Mouse (Mus musculus) liver, embryonic 13.5 days (tissue): ENCODE measurements around the gene Gucy2c. TPM values are rescaled to one million over a fixed set of nuclear protein-coding genes. Genes with fewer than 3 reads are reported as not detected.
"Not testable (repeated sequence)": the region's sequence is repeated elsewhere in the genome, so short reads cannot be mapped to it uniquely, and the experiment has no call there.

ENCODE experiments used
- ATAC-seq: fragments of 200-750 bp; cut with Nextera tagmentation; 2 replicates; pipeline ENCODE4 v1.8.0; 2017; ENCODE audit warnings: low read depth, mild to moderate bottlenecking, moderate number of reproducible peaks, moderate library complexity
- DNase-seq: peaks from one replicate; pipeline ENCODE4 v3.0.0; 2022
- H3K27ac ChIP-seq: fragments of 300-500 bp; sonication (generic); 2 replicates; pipeline ENCODE4 v1.5.1; 2015; ENCODE audit warnings: moderate library complexity, mild to moderate bottlenecking, inconsistent platforms
- H3K27me3 ChIP-seq: fragments of 300-500 bp; sonication (generic); 2 replicates; pipeline ENCODE4 v1.6.1; 2015; ENCODE audit warnings: mild to moderate bottlenecking, inconsistent platforms
- H3K36me3 ChIP-seq: fragments of 300-500 bp; sonication (generic); 2 replicates; pipeline ENCODE4 v1.6.1; 2015; ENCODE audit warnings: mild to moderate bottlenecking, inconsistent platforms
- H3K4me1 ChIP-seq: fragments of 300-500 bp; sonication (generic); replicated peaks from 2 replicates; pipeline ENCODE4 v1.6.1; 2015; ENCODE audit warnings: inconsistent platforms
- H3K4me2 ChIP-seq: fragments of 300-500 bp; sonication (generic); 2 replicates; pipeline ENCODE4 v1.6.1; 2015; ENCODE audit warnings: inconsistent platforms, mild to moderate bottlenecking, moderate library complexity
- H3K4me3 ChIP-seq: fragments of 300-500 bp; sonication (generic); replicated peaks from 2 replicates; pipeline ENCODE4 v1.5.1; 2015; ENCODE audit warnings: mild to moderate bottlenecking, inconsistent platforms
- H3K9ac ChIP-seq: fragments of 300-500 bp; sonication (generic); 2 replicates; pipeline ENCODE4 v1.6.1; 2015; ENCODE audit warnings: mild to moderate bottlenecking, inconsistent platforms
- H3K9me3 ChIP-seq: fragments of 300-500 bp; sonication (generic); replicated peaks from 2 replicates; pipeline ENCODE4 v1.6.1; 2016; ENCODE audit warnings: inconsistent platforms
- WGBS: fragments of 180-500 bp; shearing (Covaris S2); methylation state at CpG from one replicate; pipeline ENCODE4 v1.1.7; 2015; ENCODE audit not compliant: insufficient replicate concordance; 5-methylcytosine and 5-hydroxymethylcytosine counted together
- polyA plus RNA-seq: library from polyadenylated mRNA; unstranded; fragments of >200 nt; fragmentation: Nextera tagmentation; extraction: Ambion mirVana; gene quantifications from 2 replicates; pipeline ENCODE4 v1.2.1, GENCODE M21; 2015

Gene Gucy2c
- polyA plus RNA-seq, 1 experiment from 2014 or later, result 0.08 TPM

DNA sequence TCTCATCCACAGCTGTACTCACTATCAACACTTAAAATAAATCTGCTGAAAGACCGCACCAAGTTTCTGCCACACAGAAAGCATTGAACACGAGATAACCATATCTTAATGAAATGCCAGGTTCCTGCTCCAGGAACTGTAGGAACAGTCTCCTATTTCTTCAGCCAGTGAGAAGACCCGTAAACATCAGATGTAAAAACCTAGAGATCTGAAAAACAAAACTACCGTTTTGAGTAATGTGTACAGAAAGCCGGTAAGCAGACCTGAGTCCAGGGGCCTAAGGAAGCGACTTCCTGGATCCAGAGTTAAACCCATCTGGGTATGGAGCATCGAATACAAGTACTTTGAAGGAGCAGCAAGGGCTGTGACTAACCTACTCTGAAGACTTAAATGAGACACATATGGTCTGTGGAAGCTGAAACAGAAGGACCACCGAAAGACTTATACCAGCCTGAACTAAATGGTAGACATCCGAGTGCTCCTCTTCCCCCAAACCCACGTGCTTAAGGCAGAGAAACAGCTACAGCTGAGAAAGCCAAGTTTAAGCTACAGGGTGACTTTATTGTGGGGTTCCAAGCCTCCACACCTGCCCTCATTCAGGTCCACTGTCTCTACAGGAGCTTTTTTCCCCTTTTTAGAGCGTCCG, 21.7 kb upstream of the Gucy2c start:
- Histone ChIP-seq H3K4me3 (peak overlapping the region; percentile 71), H3K27ac (peak overlapping the region; percentile 100), H3K4me1 (peaks cover 73% of the 10 kb centered on the region), H3K27me3 (no peaks in the 10 kb centered on the region), H3K9me3 (no peaks in the 10 kb centered on the region), H3K9ac (peak overlapping the region; percentile 94), H3K36me3 (no peaks in the 10 kb centered on the region), H3K4me2 (peak overlapping the region; percentile 88)
- WGBS, result 4% methylated on average over 12 of the region's 12 CpGs
- ATAC-seq (no peak), DNase-seq (peak; percentile 34)

DNA sequence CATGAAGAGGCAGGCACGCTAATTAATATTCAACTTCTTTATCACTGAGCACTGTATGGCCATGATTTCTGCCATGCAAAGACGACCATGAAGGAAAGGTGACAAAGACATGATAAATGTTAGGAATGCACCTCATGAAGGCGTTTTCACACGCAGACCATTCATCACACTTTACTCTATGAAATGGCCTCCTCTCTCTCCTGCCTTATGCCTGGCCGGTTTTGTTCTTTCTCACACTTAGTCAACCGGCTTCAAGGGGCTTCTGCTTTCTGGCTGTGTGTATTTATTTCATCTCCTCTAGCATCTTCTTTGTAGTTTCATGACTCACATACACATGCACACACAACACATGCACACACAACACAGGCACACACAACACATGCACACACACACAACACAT, 19.7 kb upstream of the Gucy2c start:
- Histone ChIP-seq H3K4me2 (peak overlapping the region; percentile 15), H3K4me1 (peaks cover 70% of the 10 kb centered on the region), H3K4me3 (no peak overlapping the region), H3K9ac (peak overlapping the region; percentile 55), H3K27me3 (no peaks in the 10 kb centered on the region), H3K27ac (peak overlapping the region; percentile 63), H3K9me3 (no peaks in the 10 kb centered on the region), H3K36me3 (no peaks in the 10 kb centered on the region)
- DNase-seq (no peak), ATAC-seq (no peak)
- 69% methylated on average over 6 of the region's 6 CpGs for WGBS

DNA sequence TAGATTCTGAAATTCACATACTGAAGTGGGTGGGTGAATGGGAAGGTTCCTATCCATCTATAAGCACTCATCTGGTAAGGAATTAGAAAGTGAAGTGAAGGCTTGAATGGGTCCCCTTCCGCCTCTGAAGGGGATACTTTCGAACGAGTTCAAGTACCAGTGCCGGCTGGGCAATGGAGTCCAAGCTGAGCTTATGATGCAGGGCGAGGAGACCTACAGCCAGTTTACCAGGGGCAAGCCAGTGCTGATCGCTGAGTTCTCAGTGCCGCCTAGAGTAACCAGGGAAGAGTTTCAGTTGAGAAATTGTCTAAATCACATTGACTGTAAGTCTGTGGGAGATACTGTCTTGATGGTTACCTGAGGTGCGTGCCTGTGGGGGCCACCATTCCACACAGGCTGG, 19.1 kb upstream of the Gucy2c start:
- no peaks in the 10 kb centered on the region for H3K9me3 ChIP-seq
- peaks cover 66% of the 10 kb centered on the region for H3K4me1 ChIP-seq
- no peaks in the 10 kb centered on the region for H3K36me3 ChIP-seq
- no peak overlapping the region for H3K4me3 ChIP-seq
- WGBS, result 85% methylated on average over 8 of the region's 8 CpGs
- no peaks in the 10 kb centered on the region for H3K27me3 ChIP-seq
- H3K9ac ChIP-seq, result peak overlapping the region; percentile 55
- peak overlapping the region; percentile 63 for H3K27ac ChIP-seq
- ATAC-seq (no peak), DNase-seq (no peak)
- peak overlapping the region; percentile 15; the same call in 1 of the 2 replicates for H3K4me2 ChIP-seq

DNA sequence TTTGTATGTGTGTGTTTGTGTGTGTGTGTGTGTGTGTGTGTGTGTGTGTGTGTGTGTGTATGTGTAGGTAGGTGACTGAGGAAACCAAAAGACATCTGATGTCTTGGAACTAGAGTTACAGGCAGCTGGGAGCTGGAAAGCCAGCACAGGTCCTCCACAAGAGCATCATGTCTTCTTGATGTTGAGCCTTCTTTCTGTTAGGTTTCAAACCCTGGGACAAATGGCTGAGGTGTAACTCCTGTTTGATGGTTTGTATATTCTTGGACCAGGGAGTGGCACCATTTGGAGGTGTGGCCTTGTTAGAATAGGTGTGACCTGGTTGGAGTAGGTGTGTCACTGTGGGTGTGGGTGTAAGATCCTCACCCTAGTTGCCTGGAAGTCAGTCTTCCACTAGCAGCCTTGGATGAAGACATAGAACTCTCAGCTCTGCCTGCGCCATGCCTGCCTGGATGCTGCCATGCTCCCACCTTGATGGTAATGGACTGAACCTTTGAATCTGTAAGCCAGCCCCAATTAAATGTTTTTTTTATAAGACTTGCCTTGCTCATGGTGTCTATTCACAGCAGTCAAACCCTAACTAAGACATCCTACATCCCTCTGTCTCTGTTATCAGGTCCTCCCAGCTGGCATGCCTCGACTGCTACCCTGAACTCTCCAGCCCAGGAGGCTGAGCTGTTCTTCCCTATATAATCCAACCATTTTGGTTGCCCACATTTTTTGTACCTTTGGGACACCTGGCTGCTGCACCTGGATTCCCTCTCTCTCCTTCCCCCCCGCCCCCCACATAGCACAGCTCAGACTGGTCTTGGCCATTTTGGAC, 16.5 kb upstream of the Gucy2c start:
- not testable (repeated sequence) for DNase-seq, H3K36me3 ChIP-seq, H3K9me3 ChIP-seq, H3K27me3 ChIP-seq
- Histone ChIP-seq H3K4me1 (peaks cover 69% of the 10 kb centered on the region), H3K4me2 (peak overlapping the region; percentile 57), H3K9ac (peak overlapping the region; percentile 73), H3K27ac (peak overlapping the region; percentile 97), H3K4me3 (peak overlapping the region; percentile 60)
- ATAC-seq, result peak; percentile 97
- 51% methylated on average over 3 of the region's 3 CpGs for WGBS

DNA sequence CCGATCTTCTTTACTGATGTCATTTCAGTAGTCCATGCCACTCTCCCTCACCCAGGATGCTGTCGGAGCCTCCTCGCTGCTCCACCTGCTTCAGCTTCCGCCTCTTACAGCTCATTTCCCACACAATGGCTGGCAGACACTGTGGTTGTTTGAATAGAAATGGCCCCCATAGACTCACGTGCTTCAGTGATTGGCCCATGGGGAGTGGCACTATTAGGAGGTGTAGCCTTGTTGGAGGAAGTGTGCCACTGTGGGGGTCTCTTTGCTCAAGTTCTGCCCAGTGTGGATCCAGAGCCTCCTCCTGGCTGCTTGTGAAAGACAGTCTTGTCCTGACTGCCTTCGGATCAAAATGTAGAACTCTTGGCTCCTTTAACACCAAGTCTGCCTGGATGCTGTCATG, 14.3 kb upstream of the Gucy2c start:
- peaks cover 58% of the 10 kb centered on the region for H3K4me1 ChIP-seq
- ATAC-seq (no peak), DNase-seq (no peak)
- H3K9me3 ChIP-seq, result no peaks in the 10 kb centered on the region
- H3K4me2 ChIP-seq, result no peak overlapping the region
- H3K4me3 ChIP-seq, result no peak overlapping the region
- WGBS, result 68% methylated on average over 6 of the region's 6 CpGs
- peaks cover 19% of the 10 kb centered on the region for H3K27me3 ChIP-seq
- no peak overlapping the region for H3K27ac ChIP-seq
- no peak overlapping the region for H3K9ac ChIP-seq
- no peaks in the 10 kb centered on the region for H3K36me3 ChIP-seq

DNA sequence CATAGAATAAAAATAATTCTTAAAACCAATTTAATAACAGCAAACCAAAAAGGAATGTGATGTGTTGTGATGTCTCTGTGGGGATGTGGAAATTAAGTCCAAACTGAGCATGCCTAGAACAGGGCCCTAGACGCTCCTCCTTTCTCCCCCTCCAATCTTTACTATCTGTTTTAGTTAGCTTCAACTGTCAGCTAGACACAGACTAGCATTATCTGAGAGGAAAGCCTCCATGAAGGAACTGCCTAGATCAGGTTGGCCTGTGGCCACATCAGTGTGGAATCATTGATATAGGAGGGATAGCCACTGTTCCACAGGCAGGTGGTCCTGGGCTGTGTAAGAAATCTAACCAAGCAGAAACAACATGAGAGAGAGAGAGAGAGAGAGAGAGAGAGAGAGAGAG, 13.5 kb upstream of the Gucy2c start:
- 17% methylated on average over 1 of the region's 1 CpGs for WGBS
- Histone ChIP-seq H3K4me2 (0 out of 2 replicates have a peak overlapping the region, but pooled peaks have one; percentile 12), H3K9me3 (no peaks in the 10 kb centered on the region), H3K27ac (no peak overlapping the region; the same call in 1 of the 2 replicates), H3K27me3 (peaks cover 19% of the 10 kb centered on the region), H3K4me1 (peaks cover 51% of the 10 kb centered on the region), H3K36me3 (no peaks in the 10 kb centered on the region), H3K4me3 (no peak overlapping the region), H3K9ac (no peak overlapping the region)
- no peak for DNase-seq
- peak; percentile 19; the same call in 1 of the 2 replicates for ATAC-seq

DNA sequence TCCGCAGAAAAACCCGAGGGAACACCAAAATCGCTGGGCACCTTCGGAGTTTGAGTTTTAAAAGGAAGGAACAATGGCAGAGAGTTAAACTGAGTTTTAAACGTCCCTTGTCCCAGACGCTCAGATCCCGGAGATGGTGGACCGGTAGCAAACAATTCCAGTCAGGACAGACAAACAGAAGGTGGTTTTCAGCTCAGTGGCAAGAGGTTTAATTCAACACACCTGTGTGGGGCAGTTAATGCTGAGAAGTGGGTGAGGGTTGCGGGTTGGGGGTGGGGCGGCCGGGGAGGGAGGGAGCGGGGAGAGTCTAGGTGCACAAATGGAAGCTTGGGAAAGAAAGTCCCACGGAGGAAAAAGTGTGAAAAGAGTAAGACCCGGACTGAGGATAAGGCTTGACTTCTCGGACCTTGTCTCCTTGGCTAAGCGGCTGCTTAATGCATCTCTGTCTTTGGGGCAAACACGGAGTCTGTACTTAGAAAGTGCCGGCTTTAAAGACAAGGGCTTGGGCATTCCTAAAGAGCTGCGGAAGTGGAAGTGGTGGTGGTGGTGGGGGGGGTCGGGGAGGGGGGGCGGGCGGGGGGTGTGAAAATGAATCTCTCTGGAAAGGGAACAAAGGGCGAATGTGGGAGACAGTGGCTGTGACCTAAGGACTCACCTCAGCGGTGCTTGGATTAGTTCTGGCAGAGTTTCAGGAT, 12.4 kb upstream of the Gucy2c start:
- under 1% methylated on average over 24 of the region's 24 CpGs for WGBS
- Histone ChIP-seq H3K4me1 (peaks cover 44% of the 10 kb centered on the region), H3K9ac (peak overlapping the region; percentile 64), H3K9me3 (no peaks in the 10 kb centered on the region), H3K27ac (no peak overlapping the region), H3K36me3 (no peaks in the 10 kb centered on the region), H3K4me3 (peak overlapping the region; percentile 53), H3K4me2 (peak overlapping the region; percentile 73), H3K27me3 (peaks cover 19% of the 10 kb centered on the region)
- DNase-seq (no peak), ATAC-seq (no peak)

DNA sequence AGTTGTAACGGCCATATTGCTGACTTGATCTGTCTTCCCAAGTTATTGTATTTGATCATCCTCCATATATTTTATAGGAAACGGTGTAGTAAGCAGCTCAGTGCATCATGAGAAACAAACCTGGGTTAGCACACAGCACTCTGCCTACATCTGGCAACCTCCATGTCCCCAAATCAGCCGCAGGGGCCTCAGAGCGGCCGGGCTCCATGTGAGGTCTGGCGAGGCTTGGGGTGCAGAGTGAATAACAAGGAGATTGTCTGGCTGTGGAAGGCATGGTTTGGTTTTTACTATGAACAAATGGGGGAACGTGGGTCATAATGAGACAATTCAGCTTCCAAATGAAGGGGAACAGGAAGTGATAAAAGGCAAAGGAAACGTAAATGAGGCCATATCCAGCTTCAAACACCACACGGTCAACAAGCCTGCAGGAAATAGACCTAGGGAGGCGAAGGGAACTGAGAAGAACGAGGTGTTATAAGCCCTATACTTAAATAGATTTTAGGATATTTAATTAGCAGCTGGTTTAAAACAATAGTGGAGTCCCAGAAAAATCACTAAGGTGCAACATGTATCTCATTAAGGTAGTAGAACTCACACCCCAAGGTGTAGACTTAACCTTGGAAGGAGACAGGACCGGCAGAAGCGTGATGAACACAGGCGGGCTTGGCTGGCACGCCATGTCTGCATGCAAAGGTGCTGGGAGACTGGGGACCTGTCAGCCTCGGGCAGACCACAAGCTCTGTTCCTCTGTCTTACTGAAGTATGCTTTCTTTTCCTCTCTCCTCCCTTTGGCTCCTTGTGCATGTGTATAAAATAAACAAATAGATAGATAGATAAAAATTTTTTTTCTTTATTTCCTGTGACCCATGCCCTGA, 11.6 kb upstream of the Gucy2c start:
- ATAC-seq, result no peak

DNA sequence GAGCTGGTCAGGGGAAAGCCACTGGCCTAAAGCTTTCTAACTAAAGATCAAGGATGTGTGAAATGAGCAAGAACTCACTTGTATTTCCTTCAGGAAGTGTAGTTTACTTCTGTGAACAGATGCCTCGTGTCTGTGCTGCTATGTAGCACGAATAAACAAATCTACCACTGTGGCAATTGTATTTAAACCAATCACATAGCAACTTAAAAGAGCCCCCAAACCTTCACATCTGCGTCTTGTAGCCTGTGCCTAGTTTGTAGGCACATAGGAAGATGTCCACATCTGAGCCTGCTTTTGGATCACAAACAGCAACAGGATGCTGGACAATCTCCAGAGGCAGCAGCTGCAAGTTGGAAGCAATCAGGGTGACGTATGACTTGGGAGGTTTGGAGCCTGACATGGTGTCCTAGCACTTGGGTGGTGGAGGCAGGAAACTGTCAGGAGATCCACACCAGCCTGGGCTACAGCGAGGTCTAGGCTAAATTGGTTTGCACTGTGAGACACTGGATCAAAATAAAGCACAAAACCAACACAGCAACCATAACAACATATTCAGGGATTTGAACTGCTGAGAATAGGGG, 7.9 kb upstream of the Gucy2c start:
- no peak for ATAC-seq
- Histone ChIP-seq H3K9me3 (no peaks in the 10 kb centered on the region), H3K4me2 (no peak overlapping the region), H3K27ac (no peak overlapping the region), H3K9ac (no peak overlapping the region), H3K4me1 (peaks cover 17% of the 10 kb centered on the region), H3K27me3 (peaks cover 19% of the 10 kb centered on the region), H3K4me3 (no peak overlapping the region), H3K36me3 (no peaks in the 10 kb centered on the region)
- 48% methylated on average over 5 of the region's 5 CpGs for WGBS
- DNase-seq, result no peak

More for the DNA sequence above, 11.6 kb upstream of the Gucy2c start:
- no peak for DNase-seq
- Histone ChIP-seq H3K27ac (no peak overlapping the region), H3K36me3 (no peaks in the 10 kb centered on the region), H3K9ac (peak overlapping the region; percentile 64), H3K27me3 (peaks cover 19% of the 10 kb centered on the region), H3K4me1 (peaks cover 37% of the 10 kb centered on the region), H3K4me2 (peak overlapping the region; percentile 73), H3K4me3 (peak overlapping the region; percentile 53), H3K9me3 (no peaks in the 10 kb centered on the region)
- 23% methylated on average over 16 of the region's 16 CpGs for WGBS

DNA sequence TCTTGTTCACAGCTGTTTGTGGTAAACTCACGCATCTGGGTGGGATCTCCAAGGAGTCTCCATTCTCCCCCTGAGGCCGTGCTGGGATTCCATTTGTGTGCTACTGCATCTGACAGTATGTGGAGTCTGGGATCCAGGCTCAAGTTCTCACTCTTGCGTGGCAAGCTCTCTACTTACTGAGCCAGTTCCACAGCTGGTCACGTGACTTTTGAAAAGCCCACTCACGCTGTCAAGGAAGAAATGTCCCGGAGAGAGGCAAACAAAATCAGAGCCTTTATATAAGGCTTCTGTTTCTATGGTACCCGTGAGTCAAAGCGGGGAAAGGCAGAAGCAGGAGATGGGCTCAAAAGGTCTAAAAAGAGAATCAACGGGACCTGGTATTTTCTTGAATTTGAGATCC, 1.2 kb upstream of the Gucy2c start:
- Histone ChIP-seq H3K4me1 (no peaks in the 10 kb centered on the region), H3K36me3 (no peaks in the 10 kb centered on the region), H3K27ac (no peak overlapping the region), H3K4me3 (no peak overlapping the region), H3K27me3 (no peaks in the 10 kb centered on the region), H3K4me2 (no peak overlapping the region), H3K9ac (no peak overlapping the region), H3K9me3 (no peaks in the 10 kb centered on the region)
- no peak for ATAC-seq
- 71% methylated on average over 9 of the region's 9 CpGs for WGBS
- no peak for DNase-seq
